ENCODE assay signal across 8 mouse cellular contexts in genomic region chr4:118083217-118083951, GRCm38 (mm10). TPM values are rescaled to one million over a fixed set of nuclear protein-coding genes. Genes with fewer than 3 reads are reported as not detected.
A peak's percentile ranks its signal among the peaks of the same experiment; 100 is the strongest.
DNase-seq lines count a peak whose midpoint lies in the region; ATAC-seq and TF ChIP-seq lines count a peak whose summit lies in the region.

No protein-coding gene starts in this region.

- peak; percentile 89 for DNase-seq in ZHBTc4 (ENCODE audit: low read depth, low spot score)
- peak; percentile 88 to 91 for DNase-seq in gastrocnemius, adult 8-10 months (ENCODE audit: low spot score in 2 of 2)
- DNase-seq in hindbrain, postnatal 0 days (ENCODE audit: low spot score), result peak; percentile 97
- DNase-seq in left cerebral cortex, adult 18-20 months (ENCODE audit: low spot score in 2 of 2), result peak; percentile 93 to 96
- peak; percentile 91 to 95 for DNase-seq in lung, postnatal 4 days
- DNase-seq in retina, postnatal 7 days (ENCODE audit: low read depth, low spot score), result peak; percentile 88
- DNase-seq in urinary bladder, adult 18-20 months (ENCODE audit: low spot score in 2 of 2), result peak; percentile 90 to 95

- no peak overlapping the region for H3K4me3 ChIP-seq in hindbrain, postnatal 0 days (ENCODE audit: low read length)

- TF ChIP-seq CTCF in hindbrain, postnatal 0 days (IDR thresholded peaks at IDR 0.05; ENCODE audit: low read depth), result peak; percentile 99

- no peaks in the 10 kb centered on the region for H3K9me3 ChIP-seq in hindbrain, postnatal 0 days (ENCODE audit: low read length)

- H3K27me3 ChIP-seq in hindbrain, postnatal 0 days (ENCODE audit: insufficient read depth, low read length), result no peaks in the 10 kb centered on the region

- 34% methylated on average over 14 of the region's 14 CpGs for WGBS in hindbrain, postnatal 0 days

- 0 out of 2 replicates have a peak overlapping the region, but pooled peaks have one; percentile 2 for H3K9ac ChIP-seq in hindbrain, postnatal 0 days (replicated peaks; ENCODE audit: low read length)

- H3K4me2 ChIP-seq in hindbrain, postnatal 0 days (ENCODE audit: low read depth, low read length), result no peak overlapping the region

- peak; percentile 90 for ATAC-seq in common myeloid progenitor, adult 5-6 weeks (replicated peaks; ENCODE audit: low read depth, poor library complexity, severe bottlenecking)
- peak; percentile 87 for ATAC-seq in hindbrain, postnatal 0 days

- 0 out of 2 replicates have a peak, but pooled peaks cover 3% of the 10 kb centered on the region for H3K4me1 ChIP-seq in hindbrain, postnatal 0 days (ENCODE audit: insufficient read depth, low read length)

- H3K36me3 ChIP-seq in hindbrain, postnatal 0 days (ENCODE audit: insufficient read depth, low read length), result no peaks in the 10 kb centered on the region

- peak overlapping the region; percentile 57; the same call in 1 of the 2 replicates for H3K27ac ChIP-seq in hindbrain, postnatal 0 days

RNA-seq across cellular contexts. Expression of gene St3gal3, which starts 51.3 kb away (rescaled TPM):
- total RNA-seq in common myeloid progenitor, adult 5-6 weeks (2017), result 9.2 and 11.0 TPM in 2 replicates
- 10 to 100 TPM; 76.0 to 83.1 (median 80.6) TPM for total RNA-seq in gastrocnemius, adult 8-10 months (2022)
- total RNA-seq in hindbrain, postnatal 0 days (2014; rRNA removed), result 50.2 and 50.9 TPM in 2 replicates
- polyA plus RNA-seq in hindbrain, postnatal 0 days (2015; fragmentation: Nextera tagmentation; extraction: Ambion mirVana), result 11.3 and 11.8 TPM in 2 replicates
- 10 to 100 TPM; 45.8 to 51.2 TPM for total RNA-seq in left cerebral cortex, adult 18-20 months (2021)
